Mouse (Mus musculus) 416B (cell line): Measurements from ENCODE around the gene 2900026A02Rik.
A peak's percentile ranks its signal among the peaks of the same experiment; 100 is the strongest.

Experiments used
- DNase-seq: peaks from one replicate; pipeline ENCODE4 v3.0.0; 2011; ENCODE audit warnings: low read depth

The 2900026A02Rik gene

DNA sequence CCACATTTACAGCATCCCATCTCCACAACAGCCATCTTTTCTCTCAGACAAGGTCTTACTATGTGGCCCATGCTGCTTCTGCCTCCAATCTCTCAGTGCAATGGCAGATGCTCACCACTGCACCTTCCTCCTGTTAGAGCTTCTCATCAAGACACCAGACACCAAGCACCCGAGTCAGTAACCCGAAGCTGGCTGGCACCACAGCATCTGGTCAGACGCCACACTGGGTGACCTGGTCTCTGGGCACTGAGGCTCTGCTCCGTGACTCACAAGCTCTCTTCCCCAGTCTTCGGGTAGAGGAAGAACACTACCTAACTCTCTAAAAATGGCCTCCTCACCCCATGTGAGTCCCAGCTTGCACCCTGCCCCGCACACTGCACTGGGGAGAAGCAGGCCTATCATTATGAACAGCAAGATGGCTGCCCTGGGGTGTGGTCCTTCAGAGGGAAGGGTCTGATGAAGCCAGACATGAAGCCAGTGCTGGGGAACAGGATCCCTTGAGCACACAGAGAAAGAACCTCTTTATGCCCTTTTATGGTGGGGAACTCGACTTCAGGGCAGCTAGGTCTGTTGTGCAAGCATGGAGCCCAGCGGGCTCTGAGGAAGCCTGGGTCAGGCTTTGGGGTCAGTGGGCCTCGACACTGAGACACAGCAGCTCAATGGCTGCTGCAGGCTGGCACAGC is 70.0 kb downstream of the 2900026A02Rik start:
- no peak for DNase-seq

DNA sequence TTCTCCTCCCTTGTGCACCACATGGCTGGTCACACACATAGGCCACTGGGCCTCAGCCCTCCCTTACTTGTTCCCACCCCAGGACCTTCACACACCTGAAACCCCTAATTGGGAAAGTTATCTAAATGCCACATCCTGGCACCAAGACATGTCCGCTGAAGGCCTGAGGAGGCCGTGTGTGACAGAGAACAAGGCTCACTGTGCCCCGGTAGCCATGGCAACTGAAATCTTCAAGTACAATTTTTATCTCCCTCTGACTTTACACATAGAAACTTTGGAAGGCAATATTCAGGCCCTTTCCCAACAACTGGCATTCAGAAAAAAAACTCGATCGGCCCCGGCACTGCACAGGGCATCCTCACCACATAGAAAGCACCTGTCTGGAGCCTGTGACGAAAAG is 72.0 kb downstream of the 2900026A02Rik start:
- no peak for DNase-seq

DNA sequence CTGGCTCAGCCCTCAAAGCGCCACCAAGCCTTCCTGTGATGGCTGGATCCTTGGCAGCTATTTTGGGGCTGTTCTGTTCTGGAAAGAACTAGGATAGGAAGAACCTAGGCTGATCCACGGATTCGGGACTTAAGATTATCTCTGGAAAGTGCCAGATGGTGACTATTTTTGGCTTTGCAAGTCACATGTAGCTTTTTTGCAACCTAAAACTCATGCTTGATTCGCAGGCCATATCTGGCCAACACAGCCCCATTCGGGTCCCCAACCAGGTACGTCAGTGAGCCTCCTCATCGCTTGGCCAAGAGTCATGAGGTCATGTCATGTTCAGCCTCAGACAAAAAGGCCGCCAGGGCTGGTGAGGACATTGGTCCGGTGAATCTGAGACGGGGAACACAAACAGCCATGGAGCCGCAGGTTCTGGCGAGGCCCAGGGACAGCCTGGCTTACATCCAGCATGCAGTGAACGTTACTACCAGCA is 73.0 kb downstream of the 2900026A02Rik start:
- no peak for DNase-seq

DNA sequence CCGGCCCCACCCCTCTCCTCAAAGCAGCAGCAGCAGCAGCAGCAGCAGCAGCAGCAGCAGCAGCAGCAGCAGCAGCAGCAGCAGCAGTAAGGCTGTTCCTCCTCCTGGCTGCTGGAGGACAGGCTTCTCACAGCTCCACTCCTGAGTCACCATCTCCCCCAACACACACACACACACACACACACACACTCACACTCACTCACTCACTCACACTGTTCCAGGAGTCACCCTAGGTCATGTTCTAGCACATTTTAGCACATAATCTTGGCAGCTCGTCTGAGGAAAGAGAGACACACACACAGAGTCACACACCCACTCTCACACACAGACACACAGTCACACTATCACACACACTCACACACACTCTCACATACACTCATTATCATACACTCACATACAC is 74.4 kb downstream of the 2900026A02Rik start:
- peak; percentile 54 for DNase-seq

DNA sequence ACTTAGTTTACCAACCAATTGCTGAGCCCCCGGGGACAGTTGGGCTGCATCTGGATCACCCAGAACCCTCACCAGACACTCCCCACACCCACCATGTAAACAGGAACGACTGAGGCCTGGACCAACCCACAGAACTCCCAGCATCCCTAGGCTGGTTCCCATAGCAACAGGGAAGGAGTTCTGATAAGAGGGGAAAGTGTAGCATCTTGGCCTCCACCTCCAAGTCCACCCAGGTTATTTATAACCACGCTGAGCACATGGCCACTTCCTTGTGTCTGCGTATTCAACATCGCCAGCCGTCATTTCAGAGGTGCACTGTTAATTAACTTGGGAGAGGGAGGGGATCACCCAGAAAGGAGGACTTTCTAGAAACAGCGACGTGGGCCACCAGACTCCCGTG is 75.9 kb downstream of the 2900026A02Rik start:
- DNase-seq, result no peak

DNA sequence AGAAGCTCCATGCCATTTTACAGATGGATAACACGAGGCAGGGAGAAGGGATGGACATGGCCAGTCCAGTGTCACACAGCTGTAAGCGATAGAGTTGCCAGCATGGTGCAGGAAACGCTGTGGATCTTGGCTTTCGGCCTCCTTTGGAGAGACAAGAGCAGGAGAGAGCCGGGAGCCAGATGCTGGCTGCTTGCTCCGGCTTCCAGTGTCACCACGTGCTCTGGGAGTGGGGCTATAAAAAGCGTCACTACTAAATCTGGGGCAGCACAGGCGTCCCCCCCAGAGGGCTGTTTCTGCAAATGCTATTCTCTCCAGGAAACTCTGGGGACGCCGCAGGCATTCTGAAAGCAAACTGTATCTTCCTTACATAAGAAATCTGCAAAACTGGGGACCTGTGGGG is 78.5 kb downstream of the 2900026A02Rik start:
- no peak for DNase-seq

DNA sequence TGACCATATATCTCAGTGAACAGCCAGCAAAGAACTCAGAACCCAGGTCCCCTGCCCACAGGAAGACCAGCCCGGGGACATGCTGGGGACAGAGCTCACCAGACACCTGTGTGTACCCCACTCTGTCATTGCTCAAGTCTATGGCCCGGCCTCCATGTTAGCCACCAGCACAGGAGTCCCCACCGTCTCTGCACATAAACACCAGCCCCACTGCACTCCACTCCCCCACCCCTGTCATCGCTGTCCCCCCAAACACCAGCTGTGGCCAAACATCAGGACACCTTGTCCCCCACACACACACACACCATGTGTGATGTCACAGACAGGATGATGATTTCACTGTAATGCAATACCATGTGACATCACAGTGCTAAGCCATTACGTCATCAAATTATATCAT is 79.0 kb downstream of the 2900026A02Rik start:
- DNase-seq, result peak; percentile 31

DNA sequence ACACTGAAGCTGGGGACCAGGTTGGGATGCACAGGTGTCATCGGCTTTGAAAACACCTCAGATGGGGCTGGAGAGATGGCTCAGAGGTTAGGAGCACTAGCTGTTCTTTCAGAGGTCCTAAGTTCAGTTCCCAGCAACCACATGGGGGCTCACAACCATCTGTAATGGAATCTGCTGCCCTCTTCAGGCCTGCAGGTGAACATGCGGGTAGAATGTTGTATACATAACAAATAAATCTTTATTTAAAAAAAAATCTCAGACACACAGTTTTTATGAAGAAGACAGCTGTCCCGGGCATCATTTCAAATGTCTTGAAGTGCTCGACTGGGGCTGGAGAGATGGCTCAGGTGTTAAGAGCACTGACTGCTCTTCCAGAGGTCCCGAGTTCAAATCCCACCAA is 80.2 kb downstream of the 2900026A02Rik start:
- DNase-seq, result no peak

DNA sequence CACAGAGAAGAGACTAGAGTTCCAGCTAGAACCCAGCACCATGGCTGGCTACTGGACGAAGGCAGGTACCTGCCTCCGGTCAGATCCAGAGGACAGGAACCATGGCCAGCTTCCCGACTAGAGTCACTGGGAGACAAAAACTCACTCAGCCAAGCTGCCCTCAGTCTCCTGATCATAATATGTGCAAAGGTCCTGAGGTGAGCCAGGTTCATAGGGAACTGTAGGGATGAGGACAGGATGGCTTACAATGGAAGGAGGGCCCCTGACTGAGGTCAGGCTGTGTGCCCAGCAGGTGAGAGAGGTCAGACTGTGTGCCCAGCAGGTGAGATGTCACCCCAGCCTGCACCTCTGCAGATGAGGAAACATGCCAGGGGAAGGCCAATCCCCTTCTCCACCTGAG is 81.0 kb downstream of the 2900026A02Rik start:
- no peak for DNase-seq

DNA sequence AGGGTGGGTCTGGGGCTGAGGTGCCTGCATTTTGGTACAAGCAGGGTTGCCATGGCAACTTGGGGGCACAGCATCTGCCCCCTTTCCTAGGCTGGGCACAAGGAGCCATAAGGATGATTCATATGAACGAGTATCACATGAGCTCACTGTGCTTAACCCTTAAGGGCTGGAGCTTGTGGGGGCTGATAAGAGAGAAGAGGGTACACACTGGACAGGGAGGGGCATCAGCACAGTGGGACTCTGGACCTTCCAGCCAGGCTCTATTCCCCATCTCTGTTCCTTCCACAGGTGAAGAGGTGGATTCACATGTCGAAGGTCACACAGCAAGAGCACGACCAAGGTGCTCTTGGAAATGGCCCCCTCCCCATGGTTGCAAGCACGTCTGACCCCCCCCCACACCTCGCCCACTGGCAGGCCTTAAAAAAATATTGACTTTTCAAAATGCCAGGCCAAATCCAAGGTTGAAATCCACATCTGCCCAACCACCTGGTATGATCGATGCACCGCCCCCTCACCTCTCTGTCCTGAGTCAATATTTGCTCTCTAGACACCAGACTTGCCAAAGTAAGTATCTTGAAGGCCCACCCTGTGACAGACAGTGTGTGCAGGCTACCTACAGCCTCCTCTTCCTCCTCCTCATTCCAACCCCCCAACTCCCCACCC is 81.8 kb downstream of the 2900026A02Rik start:
- no peak for DNase-seq

DNA sequence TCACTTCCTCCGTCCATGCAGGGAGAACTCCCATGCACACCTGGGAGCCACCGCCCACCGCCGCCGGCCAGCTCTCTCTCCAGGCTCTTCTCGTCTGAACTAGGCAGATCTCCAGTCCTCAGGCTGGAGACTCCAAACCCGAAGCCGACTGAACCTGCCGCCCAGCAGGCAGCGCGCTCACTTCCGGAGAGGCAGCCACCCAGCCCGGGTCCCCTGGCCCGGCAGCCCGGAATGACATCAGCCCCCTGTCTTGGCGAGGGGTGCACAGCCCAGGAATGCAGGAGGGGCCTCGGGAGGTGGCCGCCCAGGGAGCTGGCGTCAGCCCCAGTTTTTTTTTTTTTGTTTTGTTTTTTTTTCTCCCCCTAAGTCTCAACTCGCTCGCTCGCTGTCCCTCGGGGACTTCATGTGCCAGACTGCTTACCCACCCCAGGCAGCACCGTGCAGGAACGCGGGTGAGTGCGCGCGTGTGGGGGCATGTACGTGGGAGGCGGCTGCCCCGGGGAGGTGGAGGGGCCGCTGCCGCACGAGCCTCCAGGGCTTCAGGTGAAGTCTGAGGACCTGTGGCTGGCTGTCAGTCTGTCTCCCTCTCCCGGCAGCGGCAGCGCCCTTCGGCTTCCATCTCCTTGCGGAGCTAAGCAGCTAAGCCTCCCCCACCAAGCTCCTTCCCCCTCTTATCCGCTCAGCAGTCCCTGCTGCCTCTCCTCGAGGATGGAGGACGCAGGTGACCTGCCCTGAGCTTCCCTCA is 82.5 kb downstream of the 2900026A02Rik start:
- DNase-seq, result peak; percentile 68

DNA sequence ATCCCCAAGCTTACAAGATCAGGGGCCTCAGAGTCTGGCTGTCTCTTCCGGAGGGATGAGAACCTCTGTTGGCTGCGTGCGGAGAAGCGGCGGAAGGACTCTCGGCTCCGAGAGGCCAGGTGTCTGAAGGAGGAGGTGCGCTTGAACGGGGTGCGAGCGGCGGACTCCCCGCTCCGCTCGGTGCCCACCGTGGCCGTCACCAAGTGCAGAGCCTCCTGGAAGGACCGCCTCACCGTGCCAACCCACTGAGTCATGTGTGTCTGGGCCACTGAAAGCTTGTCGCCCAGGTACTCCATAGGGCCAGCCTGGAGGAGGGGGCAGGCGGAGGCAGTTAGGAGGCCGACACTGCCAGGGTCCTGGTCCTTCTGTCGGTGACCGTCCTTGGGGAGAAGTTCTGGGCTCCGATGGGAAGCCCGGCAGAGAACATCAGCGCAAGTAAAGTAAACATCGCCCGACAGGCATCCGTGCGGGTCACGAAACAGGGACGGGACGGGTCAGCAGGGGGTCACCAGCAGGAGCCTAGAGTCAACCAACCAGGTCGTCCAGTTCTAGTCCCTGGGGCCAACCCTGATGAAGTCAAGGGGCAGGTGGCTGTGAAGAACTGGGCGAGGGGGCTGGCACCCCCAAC is 83.2 kb downstream of the 2900026A02Rik start:
- DNase-seq, result no peak

DNA sequence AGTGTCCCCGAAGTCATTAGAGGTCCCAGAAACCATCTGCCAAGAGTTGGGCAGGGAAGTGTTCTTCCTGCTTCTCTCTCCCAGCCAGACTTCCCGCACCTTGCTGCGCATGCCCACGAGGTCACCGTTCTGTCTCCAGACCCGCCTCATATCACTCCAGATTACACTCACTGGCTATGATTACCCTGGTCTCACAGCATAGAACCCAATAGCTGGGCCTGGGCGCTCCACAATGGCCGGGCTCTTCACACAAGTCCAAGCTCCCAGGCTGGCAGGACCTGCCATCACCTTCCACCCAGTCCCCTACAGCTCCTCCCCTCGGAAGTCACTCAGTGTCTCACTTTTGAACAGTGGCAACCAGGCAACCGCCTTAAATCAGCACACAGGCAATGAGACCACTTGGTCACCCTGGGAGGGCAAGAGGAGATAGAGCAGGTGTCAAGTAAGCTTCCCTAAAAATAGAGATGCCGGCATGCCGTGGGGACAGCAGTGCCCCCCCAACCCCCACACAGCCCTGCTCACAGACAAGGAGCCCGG is 84.0 kb downstream of the 2900026A02Rik start:
- no peak for DNase-seq

DNA sequence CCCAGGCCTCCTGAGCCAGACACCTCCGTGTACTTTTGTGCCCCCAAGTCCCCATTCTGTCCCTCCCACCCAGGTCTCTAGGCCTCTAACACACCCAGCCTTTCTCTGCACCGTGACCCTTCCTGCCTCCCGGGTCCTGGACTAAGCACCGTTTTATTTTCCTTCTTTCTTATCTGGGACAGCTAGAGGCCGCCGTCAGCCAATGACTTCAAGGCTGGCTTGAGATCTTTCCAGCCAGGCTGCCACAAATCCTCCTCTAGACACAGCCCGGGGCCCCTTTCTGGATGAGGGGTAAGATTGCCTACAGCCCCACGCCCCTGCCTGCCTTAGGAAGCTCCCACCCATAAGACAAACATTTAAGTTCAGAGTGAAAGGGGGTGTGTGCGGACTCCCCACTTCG is 85.5 kb downstream of the 2900026A02Rik start:
- DNase-seq, result no peak

DNA sequence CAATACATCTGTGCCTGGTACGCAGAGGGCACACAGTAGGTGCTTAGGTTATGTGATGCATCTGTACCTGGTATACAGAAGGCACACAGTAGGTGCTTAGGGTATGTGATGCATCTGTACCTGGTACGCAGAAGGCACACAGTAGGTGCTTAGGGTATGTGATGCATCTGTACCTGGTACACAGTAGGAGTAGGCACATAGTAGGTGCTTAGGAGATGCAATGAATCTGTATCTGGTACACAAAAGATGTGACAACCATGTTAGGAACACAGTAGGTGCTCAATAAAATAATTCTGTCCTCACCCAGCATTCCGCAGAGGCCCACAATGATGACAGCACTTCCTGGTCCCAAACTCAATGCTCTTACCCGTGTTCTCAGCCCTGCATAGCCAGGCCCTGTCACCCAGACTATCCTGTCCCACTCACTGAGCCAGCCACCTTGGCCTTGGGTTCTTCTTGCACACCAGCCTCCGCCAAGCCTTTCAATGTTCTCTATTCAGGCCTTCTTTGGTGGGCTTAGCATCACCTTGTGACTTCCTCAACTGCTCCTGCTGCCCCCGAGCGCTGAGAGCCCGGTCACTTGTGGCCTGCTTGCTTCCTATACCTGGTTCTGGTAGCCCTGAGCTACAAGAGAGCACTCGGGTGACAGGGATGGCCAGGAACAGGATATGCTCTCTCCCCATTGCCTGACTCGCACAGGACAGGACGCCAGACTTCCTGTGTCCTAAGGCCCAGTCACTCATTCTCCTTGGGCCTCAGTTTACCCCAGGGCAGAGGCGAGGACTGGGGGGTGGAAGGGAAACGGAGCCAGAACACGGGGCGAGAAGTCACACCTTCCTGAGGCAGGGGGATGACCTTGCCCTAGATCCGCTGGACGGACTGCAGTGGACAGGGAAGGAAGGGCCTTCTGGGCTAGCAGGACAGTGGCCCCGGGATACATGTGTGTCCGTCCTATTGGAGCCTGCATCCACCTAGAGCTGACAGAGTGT is 87.0 kb downstream of the 2900026A02Rik start:
- no peak for DNase-seq

DNA sequence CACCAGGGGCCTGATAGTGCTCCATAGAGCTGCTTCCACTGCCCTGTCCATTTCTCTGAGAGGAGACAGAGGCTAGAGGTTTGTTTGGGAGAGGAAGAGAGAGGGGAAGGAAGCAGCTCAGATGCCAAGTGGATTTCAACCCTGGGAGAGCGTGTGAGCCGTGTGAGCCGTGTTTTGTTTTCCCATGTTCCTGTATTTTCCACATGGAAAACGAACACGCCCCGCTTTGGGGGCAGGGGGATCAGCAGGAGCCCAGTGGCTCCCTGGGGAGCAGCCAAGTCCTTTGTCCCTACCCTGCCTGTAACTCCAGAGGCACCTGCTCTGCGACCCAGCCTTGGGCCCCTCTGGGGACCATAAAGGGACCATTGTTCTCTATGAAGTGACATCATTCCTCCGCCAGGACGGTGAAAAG is 88.0 kb downstream of the 2900026A02Rik start:
- no peak for DNase-seq

DNA sequence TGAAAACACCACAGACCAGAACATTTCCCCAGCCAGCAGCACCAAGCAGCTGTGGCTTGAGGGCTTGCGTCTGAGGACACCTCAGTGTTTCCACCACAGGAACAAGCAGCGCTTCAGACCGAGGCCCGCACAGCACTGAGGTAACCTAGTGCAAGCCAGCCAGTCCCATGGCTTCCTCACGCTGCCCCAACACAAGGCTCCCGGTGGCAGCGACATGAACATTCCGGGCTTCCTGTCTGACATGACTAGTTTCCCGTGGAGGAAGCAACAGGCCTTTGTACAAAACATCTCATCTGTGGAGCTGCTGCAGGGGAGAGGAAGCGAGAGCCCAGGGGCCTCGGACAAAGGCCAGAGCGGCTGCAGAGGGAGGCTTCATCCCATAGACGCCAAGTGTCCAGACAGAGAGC is 88.4 kb downstream of the 2900026A02Rik start:
- peak; percentile 84 for DNase-seq

DNA sequence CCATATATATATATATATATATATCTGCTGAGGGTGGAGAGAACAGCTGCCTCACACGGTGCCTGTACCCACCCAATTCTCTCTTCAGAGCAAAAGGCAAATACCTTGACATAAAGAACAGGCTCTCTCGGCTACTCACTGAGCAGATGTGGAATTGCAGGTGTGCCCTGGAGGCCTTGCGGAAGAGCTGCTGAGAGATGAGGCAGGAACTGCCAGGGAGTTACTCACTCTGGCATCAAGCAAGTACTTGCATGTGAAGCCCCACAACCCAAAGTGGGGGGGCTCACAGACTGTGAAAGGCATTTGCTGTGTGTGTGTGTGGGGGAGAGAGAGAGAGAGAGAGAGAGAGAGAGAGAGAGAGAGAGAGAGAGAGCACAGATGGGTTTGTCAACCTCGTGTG is 92.6 kb downstream of the 2900026A02Rik start:
- DNase-seq, result no peak

DNA sequence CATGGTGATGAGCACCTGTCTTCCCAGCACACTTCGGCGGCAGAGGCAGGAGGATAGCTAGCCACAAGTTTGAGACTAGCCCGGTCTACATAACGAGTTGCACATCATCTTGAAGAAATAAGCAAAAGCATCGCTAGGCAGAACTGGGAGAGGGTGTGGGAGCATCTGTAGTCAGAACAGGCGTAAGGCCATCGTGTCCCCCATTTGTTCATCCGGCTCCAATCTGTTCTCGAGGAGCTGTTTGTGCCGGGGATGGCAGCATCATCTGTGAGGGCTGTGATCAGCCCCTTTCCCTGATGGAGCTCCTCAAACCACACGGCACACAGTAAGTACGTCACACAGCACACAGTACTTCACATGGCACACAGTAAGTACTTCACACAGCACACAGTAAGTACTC is 94.6 kb downstream of the 2900026A02Rik start:
- no peak for DNase-seq

DNA sequence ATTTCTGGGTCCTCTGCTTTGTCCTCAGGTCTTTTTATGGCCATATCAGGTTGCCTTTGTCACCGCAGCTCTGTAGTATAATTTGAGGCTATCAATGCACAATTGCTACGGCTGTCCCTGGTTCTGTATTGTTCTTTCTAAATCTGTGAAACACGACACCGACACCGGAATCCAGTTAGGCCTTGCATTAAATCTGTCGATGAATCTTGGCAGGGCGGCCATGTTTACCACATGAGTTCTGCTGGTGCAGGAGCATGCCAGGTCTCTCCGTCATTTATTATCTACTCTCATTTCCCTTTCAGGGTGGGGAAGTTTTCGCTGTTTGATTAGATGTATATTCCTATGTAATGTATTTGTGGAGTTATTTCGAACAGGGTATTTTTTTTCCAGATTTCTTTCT is 97.3 kb downstream of the 2900026A02Rik start:
- no peak for DNase-seq
